Mouse (Mus musculus) stomach, embryonic 16.5 days (tissue): ENCODE measurements around the gene Dnajc12. TPM values are rescaled to one million over a fixed set of nuclear protein-coding genes. Genes with fewer than 3 reads are reported as not detected.
A peak's percentile ranks its signal among the peaks of the same experiment; 100 is the strongest.
"Not testable (repeated sequence)": the region's sequence is repeated elsewhere in the genome, so short reads cannot be mapped to it uniquely, and the experiment has no call there.

ENCODE experiments used
- ATAC-seq: fragments of 200-750 bp; cut with Nextera tagmentation; 2 replicates; pipeline ENCODE4 v1.8.0; 2017; ENCODE audit warnings: moderate number of reproducible peaks, moderate TSS enrichment; ENCODE audit not compliant: insufficient read depth, low FRiP score
- H3K27ac ChIP-seq: fragments of 300-500 bp; sonication (generic); 2 replicates; pipeline ENCODE4 v1.5.1; 2014; ENCODE audit warnings: low read length
- H3K27me3 ChIP-seq: fragments of 300-500 bp; sonication (generic); 2 replicates; pipeline ENCODE4 v1.6.1; 2014; ENCODE audit warnings: low read length, control low read depth, mixed read lengths; ENCODE audit not compliant: control insufficient read depth, insufficient read depth
- H3K36me3 ChIP-seq: fragments of 300-500 bp; sonication (generic); 2 replicates; pipeline ENCODE4 v1.6.1; 2014; ENCODE audit warnings: low read length; ENCODE audit not compliant: control insufficient read depth, insufficient read depth
- H3K4me1 ChIP-seq: fragments of 300-500 bp; sonication (generic); 2 replicates; pipeline ENCODE4 v1.6.1; 2014; ENCODE audit warnings: low read length, control low read depth, mixed read lengths; ENCODE audit not compliant: control insufficient read depth, insufficient read depth
- H3K4me2 ChIP-seq: fragments of 300-500 bp; sonication (generic); 2 replicates; pipeline ENCODE4 v1.6.1; 2014; ENCODE audit warnings: low read depth, low read length, mixed read lengths
- H3K4me3 ChIP-seq: fragments of 300-500 bp; sonication (generic); replicated peaks from 2 replicates; pipeline ENCODE4 v1.5.1; 2014; ENCODE audit warnings: mild to moderate bottlenecking, low read length
- H3K9ac ChIP-seq: fragments of 300-500 bp; sonication (generic); 2 replicates; pipeline ENCODE4 v1.6.1; 2014; ENCODE audit warnings: low read length
- H3K9me3 ChIP-seq: fragments of 300-500 bp; sonication (generic); replicated peaks from 2 replicates; pipeline ENCODE4 v1.6.1; 2016; ENCODE audit warnings: low read length, control low read depth; ENCODE audit not compliant: control insufficient read depth
- WGBS: fragments of 180-500 bp; shearing (Covaris S2); extraction: QIAGEN DNeasy Blood & Tissue Kit; methylation state at CpG from one replicate; pipeline ENCODE4 v1.1.7; 2014; 5-methylcytosine and 5-hydroxymethylcytosine counted together
- polyA plus RNA-seq: library from polyadenylated mRNA; unstranded; fragments of >200 nt; fragmentation: Nextera tagmentation; extraction: Ambion mirVana; gene quantifications from 2 replicates; pipeline ENCODE4 v1.2.1, GENCODE M21; 2015

Dnajc12 gene
- polyA plus RNA-seq, 1 experiment from 2014 or later, result 9.7 TPM

DNA sequence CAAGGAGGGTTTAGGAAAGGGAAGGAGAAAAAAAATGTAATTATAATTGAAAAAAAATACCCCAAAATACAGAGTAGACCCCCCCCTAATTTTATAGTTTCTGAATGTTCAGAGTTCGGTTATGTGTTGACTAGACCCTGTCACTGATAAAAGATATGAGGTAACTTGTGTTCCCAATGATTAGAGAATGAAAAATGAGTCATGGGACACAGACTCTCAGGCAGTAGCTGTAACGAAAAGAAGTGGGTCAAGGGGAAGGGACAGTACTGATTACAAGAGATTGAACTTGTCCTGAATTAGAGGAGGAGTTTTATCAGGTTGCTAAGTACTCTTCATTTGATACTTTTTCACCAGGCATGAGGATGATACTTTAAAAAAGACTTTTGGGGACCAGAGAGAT, 50.6 kb downstream of the Dnajc12 start:
- Histone ChIP-seq H3K4me2 (no peak overlapping the region), H3K36me3 (no peaks in the 10 kb centered on the region), H3K27ac (no peak overlapping the region), H3K9me3 (no peaks in the 10 kb centered on the region), H3K9ac (no peak overlapping the region), H3K27me3 (no peaks in the 10 kb centered on the region), H3K4me3 (no peak overlapping the region), H3K4me1 (no peaks in the 10 kb centered on the region)
- ATAC-seq, result no peak
- WGBS, result 49% methylated on average over 2 of the region's 2 CpGs

DNA sequence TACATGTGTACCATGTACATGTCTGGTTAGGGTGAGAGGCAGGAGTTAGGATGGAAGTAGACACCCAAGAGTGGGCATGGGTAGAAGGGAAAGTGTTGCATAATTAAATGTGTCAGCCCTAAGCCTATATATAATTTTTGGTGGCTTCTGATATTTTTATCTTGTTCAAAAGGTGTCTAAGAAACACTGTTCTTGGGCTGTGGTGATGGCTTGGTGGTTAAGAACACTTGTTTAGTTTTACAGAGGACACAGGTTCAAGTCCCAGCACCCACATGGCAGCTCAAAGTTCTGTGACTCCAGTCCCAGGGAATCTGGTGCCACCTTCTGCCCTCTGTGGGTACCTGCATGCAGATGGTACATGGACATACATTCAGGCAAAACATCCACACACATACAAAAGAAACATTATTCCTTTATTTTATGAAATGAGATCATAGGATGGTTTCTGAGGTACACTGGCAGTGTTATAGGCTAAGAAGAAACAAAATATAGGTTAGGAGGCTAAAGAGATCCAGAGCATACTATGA, 56.6 kb downstream of the Dnajc12 start:
- no peak for ATAC-seq
- H3K4me2 ChIP-seq, result no peak overlapping the region
- no peak overlapping the region for H3K27ac ChIP-seq
- H3K36me3 ChIP-seq, result no peaks in the 10 kb centered on the region
- H3K4me3 ChIP-seq, result no peak overlapping the region
- no peak overlapping the region for H3K9ac ChIP-seq
- H3K27me3 ChIP-seq, result no peaks in the 10 kb centered on the region
- no peaks in the 10 kb centered on the region for H3K4me1 ChIP-seq
- H3K9me3 ChIP-seq, result no peaks in the 10 kb centered on the region

DNA sequence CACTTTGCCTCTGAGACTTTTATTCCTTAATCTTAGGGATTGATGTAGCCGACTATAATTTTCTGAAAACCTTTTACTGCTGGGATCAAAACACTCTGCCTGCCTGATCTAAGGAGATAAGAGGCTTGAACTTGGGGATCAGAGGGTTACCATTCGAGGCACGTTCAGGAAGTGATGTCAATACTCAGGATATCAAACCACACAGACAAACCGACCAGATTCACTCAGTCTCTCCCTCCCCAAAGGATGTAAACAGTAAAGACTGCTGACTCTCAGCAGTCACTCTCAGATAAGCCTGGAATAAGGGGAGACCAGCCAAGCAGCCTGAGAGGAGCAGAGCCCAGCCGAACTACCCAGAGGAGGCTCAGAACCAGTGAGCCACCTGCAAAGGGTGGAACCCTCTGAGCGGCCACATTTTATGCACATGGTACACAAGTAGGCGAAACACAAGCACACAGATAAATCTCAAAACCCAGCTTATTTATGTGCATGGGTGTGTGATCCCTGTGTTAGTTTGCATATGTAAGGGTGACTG, 57.5 kb downstream of the Dnajc12 start:
- Histone ChIP-seq H3K9ac (no peak overlapping the region), H3K27me3 (no peaks in the 10 kb centered on the region), H3K4me3 (no peak overlapping the region), H3K4me1 (no peaks in the 10 kb centered on the region), H3K9me3 (no peaks in the 10 kb centered on the region), H3K27ac (no peak overlapping the region), H3K4me2 (no peak overlapping the region), H3K36me3 (no peaks in the 10 kb centered on the region)
- WGBS, result 61% methylated on average over 7 of the region's 7 CpGs
- ATAC-seq, result no peak

DNA sequence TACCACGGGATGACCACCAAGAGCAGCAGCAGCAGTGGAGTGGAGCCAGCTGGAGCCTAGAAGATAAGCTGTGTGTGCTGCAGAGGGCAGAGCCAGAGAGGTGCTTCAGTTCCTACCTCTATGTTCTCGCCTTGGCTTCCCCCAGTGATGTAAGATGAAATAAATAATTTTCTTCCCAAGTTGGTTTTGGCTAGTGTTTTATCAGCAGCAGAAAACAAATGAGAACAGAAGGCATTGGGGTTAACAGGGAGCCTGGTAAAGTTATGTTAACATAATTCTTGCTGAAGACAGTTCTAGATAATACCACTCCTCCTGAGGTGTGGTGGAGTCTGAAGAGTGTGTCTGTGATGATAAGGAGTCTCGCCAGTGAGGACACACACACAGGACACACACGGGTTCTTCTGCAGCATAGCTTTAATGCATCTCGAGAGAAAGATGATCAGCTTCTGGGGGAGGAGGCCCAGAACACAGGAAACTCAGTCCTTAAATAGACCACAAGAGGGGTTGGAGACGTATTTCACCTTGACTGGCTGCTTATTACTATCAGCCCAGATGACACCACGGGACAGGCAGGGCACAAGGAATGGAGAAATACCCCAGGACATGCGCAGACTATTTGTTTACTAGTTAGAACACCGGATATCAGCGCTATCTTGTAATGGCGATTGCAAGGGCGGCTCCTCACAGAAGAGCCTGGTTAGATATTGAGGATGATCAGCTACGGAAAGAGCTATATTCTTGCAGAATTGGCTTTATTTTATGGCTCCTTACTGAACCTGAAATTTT, 62.6 kb downstream of the Dnajc12 start:
- WGBS, result 80% methylated on average over 13 of the region's 13 CpGs

DNA sequence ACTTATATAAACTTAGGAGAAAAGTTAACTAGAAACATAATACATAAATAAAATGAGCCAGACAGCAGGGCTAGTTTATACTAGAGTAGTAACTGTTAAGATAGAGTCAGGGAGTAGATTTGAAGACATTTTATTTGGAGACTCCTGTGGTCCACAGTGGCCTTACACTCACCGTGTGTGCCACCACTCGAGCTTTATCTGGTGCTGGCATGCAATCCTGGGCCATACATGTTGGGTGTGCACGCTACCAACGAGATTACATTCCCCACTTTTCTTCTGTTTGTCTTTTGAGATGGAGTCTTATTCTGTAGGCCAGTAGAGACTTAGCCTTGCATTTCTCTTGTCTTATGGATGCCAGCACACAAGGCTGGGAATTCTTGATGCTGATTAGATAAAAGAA, 71.7 kb downstream of the Dnajc12 start:
- Histone ChIP-seq H3K27me3 (no peaks in the 10 kb centered on the region), H3K4me1 (no peaks in the 10 kb centered on the region), H3K9me3 (no peaks in the 10 kb centered on the region), H3K36me3 (no peaks in the 10 kb centered on the region), H3K27ac (no peak overlapping the region), H3K4me2 (no peak overlapping the region), H3K4me3 (no peak overlapping the region), H3K9ac (no peak overlapping the region)
- 81% methylated on average over 4 of the region's 4 CpGs for WGBS
- no peak for ATAC-seq

More for the DNA sequence above, 62.6 kb downstream of the Dnajc12 start:
- H3K27me3 ChIP-seq, H3K4me1 ChIP-seq, H3K4me2 ChIP-seq, H3K9me3 ChIP-seq, ATAC-seq, H3K36me3 ChIP-seq, H3K9ac ChIP-seq, H3K27ac ChIP-seq, H3K4me3 ChIP-seq: not testable (repeated sequence)

DNA sequence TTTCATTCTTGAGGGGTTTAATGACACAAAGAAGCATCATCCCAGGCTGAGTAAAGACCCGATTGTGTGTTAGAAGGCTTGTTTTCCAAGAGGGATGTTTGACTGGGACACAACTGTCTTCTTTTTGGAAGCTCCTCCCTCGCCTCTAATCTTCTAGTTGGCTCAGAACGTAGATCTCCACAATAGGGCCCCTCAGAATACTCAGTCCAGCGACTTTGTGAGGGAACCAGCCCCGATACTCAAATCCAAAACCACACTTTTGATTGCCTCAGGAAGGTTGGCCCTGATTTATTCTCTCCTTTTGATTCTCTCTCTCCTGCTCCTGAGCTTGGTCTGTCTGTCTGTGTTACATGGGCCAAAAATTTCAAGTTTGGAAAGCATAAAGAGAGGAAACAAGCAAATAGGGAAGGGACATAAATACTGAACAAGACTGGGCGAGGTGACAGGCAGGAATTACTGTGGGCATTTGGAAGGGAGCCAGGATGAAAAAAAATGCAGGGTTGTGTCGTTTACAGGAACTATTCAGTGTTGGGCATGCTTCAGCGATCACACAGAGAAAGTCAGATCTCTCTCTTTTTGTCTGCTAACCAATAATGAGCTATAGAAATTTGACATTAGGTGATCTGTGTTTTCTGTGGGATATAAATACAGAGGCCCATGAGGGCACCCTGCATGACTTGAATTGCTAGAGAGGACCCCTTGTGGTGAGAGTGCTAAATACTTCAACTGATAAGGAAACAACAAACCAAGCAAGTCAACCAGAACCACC, 73.1 kb downstream of the Dnajc12 start:
- no peak overlapping the region for H3K9ac ChIP-seq
- 47% methylated on average over 8 of the region's 8 CpGs for WGBS
- no peaks in the 10 kb centered on the region for H3K36me3 ChIP-seq
- no peak overlapping the region for H3K4me2 ChIP-seq
- H3K9me3 ChIP-seq, result no peaks in the 10 kb centered on the region
- no peak overlapping the region for H3K4me3 ChIP-seq
- H3K27ac ChIP-seq, result no peak overlapping the region
- ATAC-seq, result no peak; the same call in 1 of the 2 replicates
- H3K4me1 ChIP-seq, result no peaks in the 10 kb centered on the region
- no peaks in the 10 kb centered on the region for H3K27me3 ChIP-seq

DNA sequence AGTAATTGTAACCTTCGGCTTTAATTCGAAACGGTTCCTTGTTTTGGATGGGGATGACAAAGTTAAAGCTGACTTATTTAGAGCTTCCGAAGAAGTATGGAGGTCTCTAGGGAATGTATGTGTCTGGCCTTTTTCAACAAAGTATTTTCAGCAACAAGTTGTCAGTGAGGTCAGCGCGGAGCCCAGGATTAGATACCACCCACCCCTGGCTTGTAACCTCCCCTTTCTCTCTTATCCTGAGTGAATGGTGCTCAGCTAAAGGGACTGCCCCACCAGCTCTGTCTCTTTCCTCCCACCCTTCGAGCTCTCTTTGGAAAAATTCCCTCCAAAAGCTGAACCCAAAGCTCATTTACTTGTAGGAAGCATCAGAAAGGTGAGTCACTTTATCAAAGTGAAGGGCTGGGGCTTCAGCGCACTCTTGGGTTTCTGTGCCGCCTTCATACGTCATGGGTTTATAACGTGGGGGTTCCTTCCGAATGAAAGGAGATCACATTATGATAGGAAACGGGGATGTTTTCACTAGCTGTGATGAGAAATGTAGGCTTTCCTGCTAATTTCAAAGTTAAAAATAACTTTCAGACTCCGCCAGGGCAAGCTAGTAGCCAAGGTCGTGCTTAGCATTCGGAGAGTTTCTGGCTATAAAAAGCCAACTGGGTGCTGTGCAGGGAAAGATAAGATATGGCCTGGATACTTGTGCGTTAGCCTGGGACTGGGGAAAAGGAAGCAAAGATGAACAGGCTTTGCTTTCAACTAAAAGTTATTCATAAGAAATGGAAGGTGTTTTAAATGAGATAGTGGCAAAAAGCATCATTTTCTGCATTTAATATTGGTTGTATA, 75.3 kb downstream of the Dnajc12 start:
- Histone ChIP-seq H3K9ac (no peak overlapping the region), H3K9me3 (no peaks in the 10 kb centered on the region), H3K36me3 (no peaks in the 10 kb centered on the region), H3K27me3 (no peaks in the 10 kb centered on the region), H3K4me2 (peak overlapping the region; percentile 3; the same call in 1 of the 2 replicates), H3K4me3 (peak overlapping the region; percentile 13), H3K4me1 (no peaks in the 10 kb centered on the region), H3K27ac (no peak overlapping the region)
- ATAC-seq, result peak; percentile 5; the same call in 1 of the 2 replicates
- WGBS, result 54% methylated on average over 17 of the region's 17 CpGs
